Mouse (Mus musculus): ENCODE data around the gene Glb1. TPM values are rescaled to one million over a fixed set of nuclear protein-coding genes. Genes with fewer than 3 reads are reported as not detected.

Gene Glb1
- polyA plus RNA-seq, 1 experiment from 2014 or later, result 66.2 TPM

DNA sequence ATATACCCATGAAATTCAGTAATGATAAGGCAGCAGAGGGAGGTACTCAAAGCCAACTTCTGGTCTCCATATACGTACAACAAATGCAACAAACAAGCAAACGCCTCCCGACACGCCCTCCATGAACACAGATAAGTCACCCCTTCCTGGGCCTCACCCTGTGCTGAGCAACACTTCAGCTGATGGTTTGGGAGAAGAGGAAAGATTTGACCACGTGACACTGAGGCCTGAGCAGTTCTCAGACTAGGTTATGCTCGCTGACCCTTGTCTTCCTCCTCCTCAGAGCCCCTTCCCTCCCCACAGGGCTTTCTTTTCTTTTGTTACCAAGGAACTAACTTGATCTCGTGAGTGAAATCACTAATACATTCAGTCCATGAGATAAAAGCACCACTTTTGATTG lies 66.0 kb downstream of the Glb1 start:
- ATAC-seq, result no peak

DNA sequence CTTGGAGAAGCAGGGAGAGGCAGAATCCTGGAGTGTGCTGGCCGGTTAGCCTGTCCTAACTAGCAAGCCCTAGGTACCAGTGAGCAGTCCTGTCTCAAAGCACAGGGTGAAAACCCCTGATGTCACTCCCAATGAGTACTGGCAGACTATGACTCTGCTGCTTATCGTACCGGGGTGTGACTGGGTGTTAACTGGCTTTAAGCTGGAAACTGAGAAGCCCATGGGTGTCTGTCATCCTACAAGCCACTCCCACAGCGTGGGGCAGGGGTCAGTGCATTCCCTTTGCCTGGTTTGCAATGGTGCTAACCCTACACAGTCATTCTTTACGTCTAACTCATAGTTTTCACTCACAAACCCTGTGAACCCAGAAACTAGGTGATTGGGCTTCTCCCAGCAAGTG lies 67.3 kb downstream of the Glb1 start:
- CTCF ChIA-PET, result no interaction called here
- ATAC-seq (no peak), DNase-seq (ENCODE audit: low read depth, low spot score) (no peak)
- no peaks in the 10 kb centered on the region for H3K27me3 ChIP-seq
- POLR2A ChIA-PET, result interaction anchor here (0.5 kb wide), 1 partner anchor 25 kb away, joined by 3 read pairs; no protein-coding TSS in a partner anchor
- in situ Hi-C loops (cut with MboI; ENCODE audit: low pct_unique_long_range_greater_than_20kb), result no loop called here
- TF ChIP-seq CTCF (IDR thresholded peaks at IDR 0.05), result no peak

More for the DNA sequence above, 66.0 kb downstream of the Glb1 start:
- in situ Hi-C loops (cut with MboI; ENCODE audit: low pct_unique_long_range_greater_than_20kb), result no loop called here
- ChIA-PET CTCF (no interaction called here), POLR2A (no interaction called here)
- no peak for DNase-seq (ENCODE audit: low read depth, low spot score)
- H3K27me3 ChIP-seq, result no peaks in the 10 kb centered on the region
- no peak for TF ChIP-seq CTCF (IDR thresholded peaks at IDR 0.05)

DNA sequence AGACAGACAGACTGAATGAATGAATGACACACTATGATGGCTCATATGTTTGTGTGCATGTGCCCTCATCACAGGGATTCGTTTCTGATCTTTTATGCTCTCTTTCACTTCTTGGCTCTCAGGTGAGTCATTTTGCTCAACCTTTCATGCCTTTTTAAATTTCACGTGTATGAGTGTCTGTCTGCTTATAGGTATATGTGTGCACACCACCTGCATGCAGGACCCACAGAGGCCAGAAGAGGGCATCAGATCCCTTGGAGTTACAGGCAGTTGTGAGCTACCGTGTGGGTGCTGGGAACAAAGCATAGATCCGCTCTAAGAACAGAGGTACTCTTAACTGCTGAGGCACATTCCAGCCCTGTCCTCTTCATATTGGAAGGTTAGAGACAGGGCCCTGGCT lies 67.8 kb downstream of the Glb1 start:
- TF ChIP-seq CTCF (IDR thresholded peaks at IDR 0.05), result no peak
- ChIA-PET POLR2A (interaction anchor here (0.5 kb wide), 1 partner anchor 25 kb away, joined by 3 read pairs; no protein-coding TSS in a partner anchor), CTCF (no interaction called here)
- H3K27me3 ChIP-seq, result no peaks in the 10 kb centered on the region
- no peak for DNase-seq (ENCODE audit: low read depth, low spot score)
- ATAC-seq, result no peak
- in situ Hi-C loops (cut with MboI; ENCODE audit: low pct_unique_long_range_greater_than_20kb), result no loop called here

DNA sequence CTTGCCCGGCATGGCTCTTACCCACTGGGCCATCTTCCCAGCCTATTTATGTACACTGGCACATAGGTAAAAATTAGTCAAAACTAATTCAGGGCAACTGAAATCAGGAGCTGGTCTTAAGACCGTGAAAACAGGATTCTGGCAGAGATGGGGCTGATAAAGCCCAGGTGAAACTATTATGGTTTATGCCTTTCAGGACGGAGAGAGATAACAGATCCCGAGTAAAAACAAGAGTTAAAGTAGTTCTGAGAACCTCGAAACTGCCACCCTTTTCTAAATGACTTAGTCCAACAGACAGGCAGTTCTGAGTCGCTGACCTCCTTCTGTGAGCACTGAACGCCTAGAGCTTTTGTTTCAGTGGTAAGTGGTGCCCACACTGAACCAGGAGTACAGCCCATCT lies 71.0 kb downstream of the Glb1 start:
- CTCF ChIA-PET, result no interaction called here
- no peak for TF ChIP-seq CTCF (IDR thresholded peaks at IDR 0.05)
- POLR2A ChIA-PET, result no interaction called here
- H3K27me3 ChIP-seq, result no peaks in the 10 kb centered on the region
- DNase-seq (ENCODE audit: low read depth, low spot score) (no peak), ATAC-seq (no peak)
- in situ Hi-C loops (cut with MboI; ENCODE audit: low pct_unique_long_range_greater_than_20kb), result no loop called here

DNA sequence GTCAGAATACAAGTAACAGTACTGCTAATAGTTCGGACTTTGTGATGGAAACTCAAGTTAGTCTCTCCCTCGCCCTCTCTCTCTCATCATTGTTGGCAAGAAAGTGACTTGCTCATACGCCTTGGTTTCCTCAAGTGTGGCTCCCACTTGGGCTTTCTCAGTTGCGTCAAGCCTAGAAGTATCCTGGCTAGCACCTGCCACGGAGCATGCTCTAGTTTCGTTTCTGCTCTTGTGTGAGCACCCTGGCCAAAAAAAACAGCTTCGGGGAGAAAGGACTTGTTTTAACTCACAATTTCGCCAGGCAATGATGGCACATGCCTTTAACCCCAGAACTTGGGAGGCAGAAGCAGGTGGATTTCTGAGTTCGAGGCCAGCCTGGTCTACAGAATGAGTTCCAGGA lies 76.1 kb downstream of the Glb1 start:
- TF ChIP-seq CTCF (IDR thresholded peaks at IDR 0.05), result no peak
- ATAC-seq, result no peak
- CTCF ChIA-PET, result no interaction called here
- POLR2A ChIA-PET, result no interaction called here
- DNase-seq (ENCODE audit: low read depth, low spot score), result no peak
- in situ Hi-C loops (cut with MboI; ENCODE audit: low pct_unique_long_range_greater_than_20kb), result no loop called here
- H3K27me3 ChIP-seq, result no peaks in the 10 kb centered on the region

DNA sequence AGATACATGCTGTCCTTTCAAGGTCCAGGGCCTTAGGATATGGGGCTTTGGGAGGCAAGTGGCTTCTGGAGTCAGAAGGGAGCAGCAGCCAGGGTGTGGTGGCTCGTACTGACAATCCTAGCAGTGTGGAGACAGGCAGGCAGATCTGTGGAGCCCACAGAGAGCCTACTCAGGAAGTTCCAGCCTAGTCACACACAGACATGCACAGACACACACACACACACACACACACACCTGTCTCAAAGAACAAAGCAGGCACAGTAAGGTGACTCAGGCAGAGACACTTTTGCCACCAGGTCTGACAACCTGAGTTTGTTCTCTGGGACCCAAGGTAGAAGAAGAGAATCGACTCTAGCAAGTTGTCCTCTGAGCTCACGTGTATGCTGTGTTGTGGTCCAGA lies 80.1 kb downstream of the Glb1 start:
- CTCF ChIA-PET, result interaction anchor here (1.1 kb wide), 1 partner anchor 18 kb away, joined by 3 read pairs; no protein-coding TSS in a partner anchor
- DNase-seq (ENCODE audit: low read depth, low spot score) (no peak), ATAC-seq (no peak)
- no peaks in the 10 kb centered on the region for H3K27me3 ChIP-seq
- TF ChIP-seq CTCF (IDR thresholded peaks at IDR 0.05), result no peak
- in situ Hi-C loops (cut with MboI; ENCODE audit: low pct_unique_long_range_greater_than_20kb), result no loop called here
- POLR2A ChIA-PET, result no interaction called here

DNA sequence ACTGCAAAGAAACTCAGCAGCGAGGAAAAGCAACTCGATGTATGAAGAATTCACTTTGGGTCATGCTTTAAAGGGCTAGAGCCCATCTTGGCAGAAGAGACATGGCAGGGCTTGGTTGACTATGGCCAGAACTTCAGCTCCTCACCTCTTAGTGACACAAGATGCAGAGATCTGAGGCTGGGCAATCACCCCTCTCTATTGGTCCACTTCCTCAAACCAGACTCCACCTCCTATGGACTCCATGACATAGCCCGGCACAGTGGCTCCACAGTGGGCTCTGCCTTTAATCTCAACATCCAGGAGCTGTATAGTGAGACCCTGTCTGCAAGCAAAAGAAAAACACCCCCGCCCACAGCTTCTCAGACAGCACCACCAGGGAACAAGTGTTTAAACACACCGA lies 83.9 kb downstream of the Glb1 start:
- in situ Hi-C loops (cut with MboI; ENCODE audit: low pct_unique_long_range_greater_than_20kb), result no loop called here
- TF ChIP-seq CTCF (IDR thresholded peaks at IDR 0.05), result no peak
- no peaks in the 10 kb centered on the region for H3K27me3 ChIP-seq
- ATAC-seq (no peak), DNase-seq (ENCODE audit: low read depth, low spot score) (no peak)
- ChIA-PET POLR2A (no interaction called here), CTCF (no interaction called here)

DNA sequence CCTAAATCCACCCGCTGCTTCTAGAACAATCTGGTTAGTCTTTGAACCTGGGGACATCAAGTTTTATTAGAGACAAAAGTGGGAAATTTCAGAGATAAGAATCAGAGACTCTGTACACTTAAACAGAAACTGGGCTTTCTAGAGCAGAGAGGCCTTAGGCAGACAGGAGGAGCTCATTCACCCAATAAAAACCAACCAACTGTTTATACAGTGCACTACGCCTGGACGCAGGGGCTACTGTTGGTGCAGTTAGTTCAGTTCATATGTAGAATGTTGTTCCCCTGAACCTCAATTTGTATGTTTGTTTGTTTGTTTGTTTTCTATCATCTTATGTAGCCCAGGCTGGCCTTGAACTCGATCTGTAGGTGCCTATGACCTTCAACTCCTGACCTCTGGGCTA lies 85.9 kb downstream of the Glb1 start:
- no peak for ATAC-seq
- H3K27me3 ChIP-seq, result no peaks in the 10 kb centered on the region
- no peak for DNase-seq (ENCODE audit: low read depth, low spot score)
- no peak for TF ChIP-seq CTCF (IDR thresholded peaks at IDR 0.05)
- CTCF ChIA-PET, result interaction anchor here (1.9 kb wide), 1 partner anchor 12 kb away, joined by 9 read pairs; no protein-coding TSS in a partner anchor
- POLR2A ChIA-PET, result no interaction called here
- in situ Hi-C loops (cut with MboI; ENCODE audit: low pct_unique_long_range_greater_than_20kb), result no loop called here

DNA sequence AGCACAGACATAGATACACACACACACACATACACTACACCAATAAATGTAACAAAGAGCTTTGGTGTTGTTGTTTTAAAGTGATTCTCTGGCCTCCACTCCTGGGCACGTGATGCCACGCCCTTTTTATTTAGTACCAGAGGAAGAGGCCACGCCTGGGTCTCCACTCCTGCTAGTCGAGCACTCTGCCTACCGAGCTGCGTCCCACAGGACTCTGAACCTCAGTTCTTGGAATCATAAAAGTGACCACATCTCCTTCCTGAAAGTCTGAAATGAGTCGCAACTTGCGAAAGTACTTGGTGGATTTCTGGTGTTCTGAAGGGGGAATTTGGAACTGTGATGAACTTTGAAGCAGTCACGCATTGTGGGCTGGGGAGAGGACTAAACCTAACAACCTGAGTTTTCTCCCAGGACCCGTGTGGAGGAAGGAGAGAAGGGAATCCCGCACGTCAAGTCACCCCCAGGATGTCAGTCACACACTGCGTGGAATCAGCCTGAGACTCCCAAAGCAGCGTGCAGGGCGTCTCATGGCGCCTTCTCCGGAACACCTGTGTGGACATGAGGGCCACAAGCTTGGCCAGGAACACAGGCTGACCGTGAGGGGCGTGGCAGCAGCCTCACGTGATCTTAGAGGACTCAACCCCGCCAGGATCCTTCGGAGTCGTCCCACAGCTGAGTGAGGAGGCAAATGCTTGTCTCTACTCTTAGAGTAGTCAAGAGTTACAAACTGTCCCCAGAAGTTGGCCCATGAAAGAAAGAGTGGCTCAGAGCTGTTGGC lies 86.8 kb downstream of the Glb1 start:
- H3K27me3 ChIP-seq, result no peaks in the 10 kb centered on the region
- CTCF ChIA-PET, result interaction anchor here (1.9 kb wide), 1 partner anchor 11 kb away, joined by 9 read pairs; no protein-coding TSS in a partner anchor
- POLR2A ChIA-PET, result no interaction called here
- DNase-seq (ENCODE audit: low read depth, low spot score), result peak; percentile 33
- in situ Hi-C loops (cut with MboI; ENCODE audit: low pct_unique_long_range_greater_than_20kb), result no loop called here
- peak; percentile 78 for ATAC-seq
- TF ChIP-seq CTCF (IDR thresholded peaks at IDR 0.05), result no peak

DNA sequence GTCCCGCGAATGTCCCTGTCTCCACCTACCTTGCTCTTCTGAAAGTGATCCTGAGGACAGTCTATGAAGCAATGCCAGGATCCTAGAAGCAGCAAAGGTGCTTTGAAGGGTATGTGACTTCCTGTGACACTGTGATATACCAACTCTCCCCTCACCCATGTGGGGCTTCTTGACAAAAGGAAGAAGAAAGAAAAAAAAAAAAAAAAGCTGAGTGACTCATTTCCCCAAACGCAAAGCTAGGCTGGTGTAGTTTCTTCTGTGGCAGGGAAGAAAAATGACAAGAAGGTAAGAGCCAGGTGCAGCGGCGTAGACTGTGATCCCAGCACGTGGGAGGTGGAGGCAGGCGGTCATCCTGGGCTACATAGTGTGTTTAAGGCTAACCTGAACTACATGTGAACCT lies 95.6 kb downstream of the Glb1 start:
- ATAC-seq, result no peak
- DNase-seq (ENCODE audit: low read depth, low spot score), result no peak
- no peaks in the 10 kb centered on the region for H3K27me3 ChIP-seq
- CTCF ChIA-PET, result interaction anchor here (1.3 kb wide), 1 partner anchor 81 kb away, joined by 3 read pairs; no protein-coding TSS in a partner anchor
- in situ Hi-C loops (cut with MboI; ENCODE audit: low pct_unique_long_range_greater_than_20kb), result loop anchor here (5.0 kb wide), 1 partner anchor 79 kb away; no protein-coding TSS in a partner anchor
- no peak for TF ChIP-seq CTCF (IDR thresholded peaks at IDR 0.05)
- POLR2A ChIA-PET, result no interaction called here

DNA sequence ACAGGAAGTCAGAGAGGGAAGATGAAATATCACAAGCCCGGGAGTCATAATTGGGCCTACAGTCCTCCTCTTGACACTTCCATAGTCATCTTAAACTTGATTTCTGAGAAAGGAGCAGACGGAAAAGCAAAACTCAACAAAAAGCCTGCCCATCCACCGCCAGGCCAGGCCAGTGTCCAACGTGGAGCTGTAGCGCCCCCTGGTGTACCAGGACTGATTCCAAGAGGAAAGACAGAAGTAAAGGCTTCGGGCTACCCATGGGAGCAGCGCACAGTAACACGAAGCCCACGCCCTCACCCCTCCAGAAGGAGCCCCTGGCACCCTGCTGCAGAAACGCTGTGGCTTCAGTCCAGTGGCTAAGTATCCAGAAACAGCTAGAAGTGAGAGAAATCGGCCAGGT lies 97.3 kb downstream of the Glb1 start:
- in situ Hi-C loops (cut with MboI; ENCODE audit: low pct_unique_long_range_greater_than_20kb), result loop anchor here (5.0 kb wide), 1 partner anchor 81 kb away; no protein-coding TSS in a partner anchor
- DNase-seq (ENCODE audit: low read depth, low spot score) (peak; percentile 25), ATAC-seq (peak; percentile 72)
- H3K27me3 ChIP-seq, result no peaks in the 10 kb centered on the region
- ChIA-PET CTCF (interaction anchor here (0.7 to 4.0 kb wide), 11 partner anchors 10 to 180 kb away, joined by 3 to 24 read pairs (median 5); no protein-coding TSS in a partner anchor), POLR2A (no interaction called here)
- peak; percentile 94 for TF ChIP-seq CTCF (IDR thresholded peaks at IDR 0.05)
